Mouse (Mus musculus): Measurements from ENCODE around the gene Cgnl1. TPM values are rescaled to one million over a fixed set of nuclear protein-coding genes. Genes with fewer than 3 reads are reported as not detected.

Gene Cgnl1
- 10 to 100 TPM; 10.2 to 14.8 TPM for total RNA-seq (2021)
- long read RNA-seq, experiment 1, partial matches to known transcripts = 1 of 4 reads
- long read RNA-seq, experiment 1, other reads (novel, unspliced or antisense) = 3 of 4 reads
- long read RNA-seq, experiment 2, partial matches to known transcripts = 0 of 5 reads
- long read RNA-seq, experiment 2, other reads (novel, unspliced or antisense) = 5 of 5 reads

DNA sequence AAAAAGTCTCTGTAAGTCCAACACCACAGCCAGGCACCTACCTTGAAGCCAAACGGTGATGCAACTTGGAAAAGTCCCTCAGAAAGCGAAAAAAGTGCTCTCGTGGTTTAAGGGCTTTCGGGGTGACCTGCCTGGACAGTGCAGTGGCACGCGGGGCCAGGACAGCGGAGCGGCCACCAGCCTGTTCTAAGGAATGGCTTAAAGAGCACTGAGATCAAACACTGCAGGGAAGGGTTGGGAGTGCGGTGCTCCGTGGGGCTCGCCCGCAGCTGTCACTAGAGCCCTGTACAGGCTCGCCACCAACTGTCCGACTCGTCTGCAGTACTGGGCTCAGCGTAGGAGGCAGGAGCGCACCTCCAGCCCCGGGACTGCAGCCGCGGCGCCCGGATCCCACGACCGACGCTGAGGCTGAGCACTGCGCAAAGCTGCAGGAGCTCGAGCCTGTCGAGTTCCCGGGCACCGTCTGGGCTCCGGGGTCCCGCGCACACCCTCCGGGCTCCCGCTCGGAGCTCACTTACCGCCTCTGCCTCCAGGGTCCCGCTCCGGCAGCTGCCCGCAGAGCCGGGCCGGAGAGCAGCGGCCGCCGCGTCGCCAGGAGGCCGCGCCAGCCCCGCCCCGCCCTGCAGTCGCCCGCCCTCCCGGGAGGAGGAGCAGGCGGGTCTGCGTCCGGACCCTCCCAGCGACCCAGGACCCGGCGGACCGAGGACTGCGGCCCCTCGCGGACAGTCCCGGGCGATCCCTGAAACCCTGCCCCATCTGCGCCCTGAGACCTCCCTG is at the start of gene Cgnl1:
TSS of gene Cgnl1 (minus strand) at position 612 of the 777 bp plus-strand sequence.
- DNase-seq (ENCODE audit: low spot score in 2 of 2) = peak; percentile 7 to 12

- DNase-seq (ENCODE audit: low spot score in 2 of 2) = no peak
Observed at GRCm38 (mm10) chr9:71818453-71818852, 47.1 kb upstream of the Cgnl1 start.

- no peak for DNase-seq (ENCODE audit: low spot score in 2 of 2)
Observed at GRCm38 (mm10) chr9:71816121-71816520, 44.7 kb upstream of the Cgnl1 start.

DNA sequence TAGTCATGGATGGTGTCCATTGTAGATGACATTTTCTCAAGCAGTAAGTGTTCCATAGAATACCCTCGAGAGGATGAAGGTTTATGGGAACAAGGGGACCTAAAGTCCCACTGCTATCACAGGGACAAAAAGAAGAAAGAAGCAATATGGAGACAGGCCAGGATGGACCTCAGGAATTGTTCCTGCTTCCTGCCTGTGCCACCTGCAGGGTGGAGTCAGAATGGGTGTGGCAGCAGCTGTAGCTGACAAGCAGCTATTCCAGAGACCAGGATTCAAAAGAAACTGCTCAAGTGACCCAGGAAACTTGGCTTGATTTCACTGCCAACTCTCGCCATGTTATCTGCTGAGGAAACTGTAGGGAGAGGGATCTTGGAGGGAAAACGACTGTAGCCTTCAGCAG is 42.2 kb upstream of the Cgnl1 start:
- no peak for DNase-seq (ENCODE audit: low spot score in 2 of 2)

- DNase-seq (ENCODE audit: low spot score in 2 of 2) = no peak
Observed at GRCm38 (mm10) chr9:71812914-71813313, 41.5 kb upstream of the Cgnl1 start.

GRCm38 (mm10) chr9:71812402-71812801 is 41.0 kb upstream of the Cgnl1 start:
- DNase-seq (ENCODE audit: low spot score in 2 of 2) = no peak

DNA sequence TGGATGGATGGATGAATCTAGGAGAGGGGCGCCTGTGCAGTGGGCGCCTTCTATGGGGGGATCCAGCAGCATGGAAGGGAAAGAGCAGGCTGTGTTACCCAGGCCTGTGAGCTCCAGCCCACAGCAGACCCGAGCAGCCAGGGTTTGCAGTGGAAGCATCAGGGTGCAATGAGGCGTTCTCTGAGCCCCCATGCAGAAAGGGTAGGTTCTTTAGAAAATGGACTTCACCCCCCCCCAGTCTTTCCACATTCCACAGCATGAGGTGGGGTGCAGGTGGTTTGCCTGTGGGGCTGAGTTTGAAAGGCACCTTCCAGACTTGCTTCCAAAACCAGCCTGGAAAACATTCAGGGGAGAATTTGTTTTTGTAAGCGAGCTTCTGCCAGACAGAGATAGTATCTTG is 40.0 kb upstream of the Cgnl1 start:
- no peak for DNase-seq (ENCODE audit: low spot score in 2 of 2)

DNA sequence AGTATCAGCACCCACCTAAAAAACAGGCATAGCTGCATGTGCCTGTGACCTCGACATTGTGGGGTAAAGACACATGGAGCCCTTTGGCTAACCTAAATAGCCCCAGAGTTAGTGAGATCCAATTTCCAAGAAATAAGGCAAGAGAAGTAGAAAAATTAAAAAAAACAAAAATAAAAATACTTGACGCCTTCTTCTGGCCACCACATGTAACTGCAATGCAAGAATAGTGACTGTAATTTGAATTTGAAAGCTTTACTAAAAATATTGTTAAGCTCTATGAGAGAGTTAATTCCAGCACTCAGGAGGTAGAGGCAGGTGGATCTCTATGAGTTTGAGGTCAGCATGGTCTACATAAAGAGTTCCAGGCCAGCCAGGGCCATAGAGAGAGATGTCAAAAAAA is 39.3 kb upstream of the Cgnl1 start:
- DNase-seq (ENCODE audit: low spot score in 2 of 2) = no peak

DNA sequence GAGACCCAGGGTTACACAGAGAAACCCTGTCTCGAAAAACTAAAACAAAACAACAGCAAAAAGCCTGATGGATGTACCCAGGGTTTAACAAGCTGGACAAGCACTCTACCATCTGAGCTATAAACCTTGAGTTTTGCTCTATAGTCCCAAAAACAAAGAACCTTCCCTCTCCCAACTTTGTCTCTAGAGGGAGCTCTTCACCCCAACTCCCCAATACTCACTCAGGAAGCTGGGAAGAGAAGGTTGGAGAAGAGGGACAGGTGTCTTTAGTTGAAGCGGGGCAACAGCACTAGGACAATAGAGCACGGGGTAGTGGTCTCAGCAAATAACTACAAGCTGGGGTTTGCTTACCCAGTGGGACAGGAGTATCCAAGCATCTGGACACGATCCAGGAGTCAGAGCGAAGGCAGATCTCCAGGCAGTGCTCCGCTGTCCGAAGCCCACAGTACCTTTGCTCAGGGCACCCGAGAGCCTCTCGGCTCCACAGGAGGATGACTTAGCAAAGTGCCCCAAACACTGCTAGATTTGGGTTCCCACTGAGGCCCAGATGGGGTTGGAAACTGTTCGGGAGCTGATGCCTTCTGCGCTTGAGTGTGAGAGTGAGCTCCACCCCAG is 37.3 kb upstream of the Cgnl1 start:
- no peak for DNase-seq (ENCODE audit: low spot score in 2 of 2)

DNA sequence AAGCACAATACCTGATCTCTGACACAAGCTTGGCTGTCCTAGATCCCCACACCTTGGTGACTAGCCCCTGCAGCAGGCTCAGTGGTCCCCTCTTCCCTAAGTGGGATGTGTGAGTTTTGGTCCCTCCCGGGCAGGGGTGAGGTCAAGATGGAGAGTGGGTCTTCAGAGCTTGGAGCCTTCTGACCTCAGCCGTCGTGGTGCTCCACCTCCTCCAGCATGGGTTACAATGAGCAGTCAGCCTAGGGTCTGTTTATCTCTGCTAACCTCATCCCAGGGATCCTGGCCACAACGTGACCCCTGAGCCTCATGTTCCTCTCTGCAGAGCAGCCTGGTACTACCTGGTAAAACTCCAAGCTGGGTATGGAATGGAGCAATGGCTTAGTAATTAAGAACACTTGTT is 36.4 kb upstream of the Cgnl1 start:
- DNase-seq (ENCODE audit: low spot score in 2 of 2) = no peak

DNA sequence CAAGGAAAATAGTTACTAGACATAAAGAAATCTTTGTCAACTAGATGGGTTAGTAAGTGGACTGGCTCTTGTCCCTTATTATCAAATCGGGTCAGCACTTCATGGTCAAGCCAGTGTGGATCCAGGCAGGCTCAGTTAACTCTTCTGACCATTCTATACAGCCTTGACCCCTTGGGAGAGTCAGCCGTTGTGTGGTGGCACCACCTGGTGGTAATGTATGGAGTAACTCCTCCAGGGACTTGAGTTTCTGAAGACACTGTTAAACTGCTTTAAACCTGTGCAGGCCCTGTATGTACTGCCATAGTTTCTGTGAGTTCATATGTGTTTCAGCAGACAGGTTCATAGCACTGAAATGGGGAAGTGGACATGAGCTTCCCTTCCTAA is 35.0 kb upstream of the Cgnl1 start:
- peak; percentile 66 to 80 for DNase-seq (ENCODE audit: low spot score in 2 of 2)

DNA sequence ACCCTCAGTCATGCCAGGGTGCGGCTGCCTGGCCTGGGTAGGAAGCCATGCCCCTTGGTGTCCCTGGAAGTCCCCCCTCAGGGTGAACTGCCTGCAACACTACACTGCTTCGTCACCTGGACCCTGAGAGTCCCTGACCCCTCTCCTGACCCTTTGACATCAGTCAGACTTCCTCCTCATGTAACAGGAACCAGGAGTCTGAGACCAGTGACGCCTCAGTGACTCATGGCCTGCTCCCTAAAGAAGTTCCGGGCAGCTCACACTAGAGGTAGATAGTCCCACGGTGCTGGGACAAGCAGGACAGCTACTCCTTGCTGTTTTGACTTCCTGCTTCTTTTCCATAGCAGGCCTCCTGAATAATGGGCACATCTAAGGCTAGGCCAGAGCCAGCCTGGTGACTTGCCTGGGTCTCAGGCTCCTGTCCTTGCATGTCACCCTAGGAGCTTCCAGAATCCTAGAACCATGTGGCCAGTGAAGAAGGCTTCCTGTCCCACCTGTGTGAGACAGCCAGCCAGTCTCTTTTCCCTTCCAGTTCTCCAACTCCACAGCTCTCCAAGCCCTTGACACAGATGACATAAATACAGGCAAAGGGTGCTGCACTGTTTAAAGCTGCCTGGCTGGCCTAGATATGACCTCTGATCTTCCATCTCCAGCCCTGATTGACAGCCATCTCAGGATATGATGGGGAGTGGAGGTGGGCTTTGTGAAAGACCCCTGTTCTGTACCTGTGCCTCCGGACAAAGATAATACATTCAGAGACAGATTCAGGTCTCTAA is 34.4 kb upstream of the Cgnl1 start:
- no peak for DNase-seq (ENCODE audit: low spot score in 2 of 2)

- DNase-seq (ENCODE audit: low spot score in 2 of 2) = no peak
Observed at GRCm38 (mm10) chr9:71804116-71804515, 32.7 kb upstream of the Cgnl1 start.

DNA sequence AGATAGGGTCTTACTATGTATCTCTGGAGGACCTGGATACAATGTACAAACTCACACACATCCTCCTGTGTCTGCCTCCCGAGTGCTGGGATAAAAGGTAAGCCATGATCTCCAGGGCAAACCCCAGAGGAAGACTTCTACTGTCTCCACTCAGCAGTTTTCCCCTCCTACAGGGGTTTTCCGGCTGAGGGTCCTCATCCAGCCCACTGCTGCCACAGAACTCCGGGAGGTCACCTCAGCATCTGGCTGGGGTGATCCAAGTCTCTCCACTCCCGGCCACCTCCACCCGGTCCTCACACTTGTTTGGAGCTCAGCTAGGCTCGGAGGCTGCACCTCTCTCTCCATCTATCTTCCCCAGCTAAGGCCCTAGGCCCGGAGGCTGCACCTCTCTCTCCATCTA is 31.9 kb upstream of the Cgnl1 start:
- no peak for DNase-seq (ENCODE audit: low spot score in 2 of 2)

DNA sequence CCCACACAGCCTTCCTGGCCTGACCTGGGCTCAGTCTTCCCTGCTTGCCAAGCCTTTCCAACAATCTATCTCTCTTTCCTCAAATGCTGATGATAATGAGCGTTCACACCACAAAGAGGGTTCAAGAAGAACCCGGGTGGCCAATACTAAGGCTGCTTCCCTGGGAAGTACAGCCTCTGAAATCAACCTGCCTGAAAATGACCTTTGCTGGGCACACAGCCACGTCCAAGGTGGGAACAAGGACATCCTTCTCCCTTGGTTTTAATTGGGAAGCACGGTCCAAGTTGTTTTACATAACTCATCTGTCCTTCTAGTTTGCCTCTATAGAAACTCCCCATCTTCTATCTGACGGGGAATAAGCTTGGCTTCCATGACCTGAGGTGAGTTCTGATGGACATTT is 28.2 kb upstream of the Cgnl1 start:
- no peak for DNase-seq (ENCODE audit: low spot score in 2 of 2)

DNA sequence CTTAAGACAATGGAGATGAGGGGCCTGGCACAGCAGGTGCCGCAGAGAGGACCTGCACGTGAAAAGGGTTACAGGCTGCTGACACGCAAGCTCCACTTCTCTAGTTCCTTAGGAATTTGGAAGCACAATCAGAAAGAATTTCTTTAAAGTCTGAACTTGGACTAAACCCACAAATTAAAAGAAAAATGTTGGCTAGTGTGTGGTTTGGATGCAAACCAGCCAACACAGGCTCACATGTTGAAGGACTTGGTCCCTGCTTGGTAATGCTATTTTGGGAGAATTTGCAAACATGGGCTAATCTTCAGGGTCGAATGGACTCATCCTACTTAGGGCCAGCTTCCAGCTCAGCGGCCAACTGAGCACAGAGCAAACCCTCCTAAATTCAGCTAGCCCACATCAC is 26.8 kb upstream of the Cgnl1 start:
- DNase-seq (ENCODE audit: low spot score in 2 of 2) = no peak

GRCm38 (mm10) chr9:71777404-71777803 is 6.0 kb upstream of the Cgnl1 start:
- DNase-seq (ENCODE audit: low spot score in 2 of 2) = no peak

DNA sequence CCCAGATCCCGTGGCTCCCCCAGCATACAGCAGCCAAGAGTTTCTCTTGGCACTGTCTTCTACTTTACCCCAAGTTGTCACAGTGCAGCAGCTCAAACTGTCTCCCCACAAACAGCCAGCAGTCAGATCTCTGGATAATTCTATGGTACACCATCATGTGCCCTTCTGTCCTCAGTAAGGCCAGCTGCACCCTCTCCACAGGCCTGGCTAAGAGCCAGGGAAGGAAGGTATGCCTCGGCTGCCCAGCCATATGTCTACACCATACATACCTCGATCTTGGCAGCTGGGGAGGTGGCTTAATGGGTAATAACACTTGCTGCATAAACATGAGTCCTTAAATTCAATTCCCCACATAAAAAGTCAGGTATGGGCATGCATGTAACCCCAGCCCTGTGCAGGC is 4.9 kb upstream of the Cgnl1 start:
- DNase-seq (ENCODE audit: low spot score in 2 of 2) = no peak

DNA sequence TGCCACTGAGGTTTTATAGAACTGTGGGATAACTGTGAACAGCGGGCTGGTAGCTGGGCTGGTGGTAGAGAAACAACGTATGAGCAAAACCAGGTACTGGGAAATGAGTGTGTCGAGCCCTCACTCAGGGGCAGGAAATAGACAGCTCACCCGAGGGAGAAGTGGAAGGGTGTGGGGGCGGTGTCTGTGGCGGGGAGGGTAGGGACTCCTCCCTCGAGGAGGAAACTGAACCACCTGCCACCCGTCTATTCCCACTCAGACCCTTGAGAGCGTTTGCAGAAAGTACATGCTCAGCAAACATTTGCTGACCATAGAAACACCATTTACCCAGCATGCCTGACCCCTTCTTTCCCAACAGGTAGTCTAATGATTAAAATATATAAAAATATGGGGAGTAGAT is 2.2 kb upstream of the Cgnl1 start:
- no peak for DNase-seq (ENCODE audit: low spot score in 2 of 2)

GRCm38 (mm10) chr9:71772338-71772737 is 936 bp upstream of the Cgnl1 start:
- DNase-seq (ENCODE audit: low spot score in 2 of 2) = no peak

- DNase-seq (ENCODE audit: low spot score in 2 of 2) = no peak
Observed at GRCm38 (mm10) chr9:71770484-71770883, 918 bp downstream of the Cgnl1 start.

- DNase-seq (ENCODE audit: low spot score in 2 of 2) = no peak
Observed at GRCm38 (mm10) chr9:71769701-71770100, 1.7 kb downstream of the Cgnl1 start.

All from layer of hippocampus, postnatal 14 days (tissue).